Mouse (Mus musculus) MEL (cell line): ENCODE results near the gene Nanos2. TPM values are rescaled to one million over a fixed set of nuclear protein-coding genes. Genes with fewer than 3 reads are reported as not detected.

Source experiments
- DNase-seq: peaks from one replicate; pipeline ENCODE4 v3.0.0; 2011; ENCODE audit warnings: low read depth, low spot score
- H3K27ac ChIP-seq: 2 replicates; pipeline ENCODE4 v1.5.1; 2012; ENCODE audit warnings: low read depth, mild to moderate bottlenecking, control low read depth, low read length, moderate library complexity; ENCODE audit not compliant: control insufficient read depth
- H3K27me3 ChIP-seq, 2 experiments: fragments of 150-350 bp in 1 of 2; sonication (generic) in 1 of 2; 2 replicates each; pipeline ENCODE4 v1.6.1; 2012; ENCODE audit warnings: low read length in 2 of 2, mild to moderate bottlenecking in 2 of 2, improper control_type of control experiment in 1 of 2, moderate library complexity in 1 of 2; ENCODE audit not compliant: insufficient read depth in 2 of 2, control insufficient read depth in 1 of 2
- H3K36me3 ChIP-seq, 2 experiments: 2 replicates each; pipeline ENCODE4 v1.6.1; 2012 to 2014; ENCODE audit warnings: low read length in 2 of 2, improper control_type of control experiment in 1 of 2, inconsistent platforms in 1 of 2, mild to moderate bottlenecking in 1 of 2; ENCODE audit not compliant: insufficient read depth in 2 of 2, control insufficient read depth in 1 of 2
- H3K4me1 ChIP-seq, 2 experiments: fragments of 150-350 bp in 1 of 2; sonication (generic) in 1 of 2; 2 replicates each; pipeline ENCODE4 v1.6.1; 2012; ENCODE audit warnings: low read length in 2 of 2, improper control_type of control experiment in 1 of 2, mild to moderate bottlenecking in 1 of 2; ENCODE audit not compliant: insufficient read depth in 2 of 2, control insufficient read depth in 1 of 2
- H3K4me3 ChIP-seq, 2 experiments: fragments of 150-350 bp in 1 of 2; sonication (generic) in 1 of 2; 2 replicates each; pipeline ENCODE4 v1.5.1; 2012; ENCODE audit warnings: low read depth in 2 of 2, low read length in 2 of 2, mild to moderate bottlenecking in 2 of 2, moderate library complexity in 2 of 2, control low read depth in 1 of 2, improper control_type of control experiment in 1 of 2; ENCODE audit not compliant: control insufficient read depth in 1 of 2, insufficient read depth in 1 of 2
- H3K79me2 ChIP-seq: 2 replicates; pipeline ENCODE4 v1.6.1; 2012; ENCODE audit warnings: mild to moderate bottlenecking, low read length, moderate library complexity; ENCODE audit not compliant: control insufficient read depth, poor library complexity, insufficient read depth
- H3K9ac ChIP-seq: 2 replicates; pipeline ENCODE4 v1.6.1; 2012; ENCODE audit warnings: low read depth, mild to moderate bottlenecking, control low read depth, low read length, moderate library complexity; ENCODE audit not compliant: control insufficient read depth, poor library complexity, severe bottlenecking
- H3K9me3 ChIP-seq: fragments of 150-350 bp; sonication (generic); replicated peaks from 2 replicates; pipeline ENCODE4 v1.6.1; 2012; ENCODE audit warnings: mild to moderate bottlenecking, low read length, improper control_type of control experiment, moderate library complexity; ENCODE audit not compliant: insufficient read depth
- CHD1 ChIP-seq: IDR thresholded peaks from 2 replicates; pipeline ENCODE4 v1.6.1; 2012; ENCODE audit warnings: low read depth, mild to moderate bottlenecking, inconsistent platforms, low read length, improper control_type of control experiment
- CTCF ChIP-seq, 3 experiments: IDR thresholded peaks in 2 of 3; conservative IDR thresholded peaks in 1 of 3; 2 replicates each; pipeline ENCODE4 v1.5.1; 2011 to 2012; ENCODE audit warnings: low read length in 3 of 3, low read depth in 2 of 3, mild to moderate bottlenecking in 2 of 3, improper control_type of control experiment in 1 of 3, inconsistent platforms in 1 of 3, mixed read lengths in 1 of 3, moderate library complexity in 1 of 3; ENCODE audit not compliant: control insufficient read depth in 1 of 3, insufficient read depth in 1 of 3, poor library complexity in 1 of 3, severe bottlenecking in 1 of 3
- EP300 ChIP-seq, 2 experiments: IDR thresholded peaks; 2 replicates each; pipeline ENCODE4 v1.6.1; 2011; ENCODE audit warnings: improper control_type of control experiment in 2 of 2, low read length in 2 of 2, low read depth in 1 of 2, mild to moderate bottlenecking in 1 of 2
- ETS1 ChIP-seq: IDR thresholded peaks from 2 replicates; pipeline ENCODE4 v1.6.1; 2012; ENCODE audit warnings: low read depth, mild to moderate bottlenecking, inconsistent platforms, low read length, improper control_type of control experiment, moderate library complexity
- HCFC1 ChIP-seq: IDR thresholded peaks from 2 replicates; pipeline ENCODE4 v1.6.1; 2012; ENCODE audit warnings: low read depth, mild to moderate bottlenecking, inconsistent platforms, low read length, improper control_type of control experiment, moderate library complexity
- JUND ChIP-seq: IDR thresholded peaks from 2 replicates; pipeline ENCODE4 v1.6.1; 2011; ENCODE audit warnings: low read depth, mild to moderate bottlenecking, improper control_type of control experiment, low read length
- KAT2A ChIP-seq: conservative IDR thresholded peaks from 2 replicates; pipeline ENCODE4 v1.6.1; 2012; ENCODE audit warnings: low read depth, low read length, improper control_type of control experiment, inconsistent platforms
- MXI1 ChIP-seq: IDR thresholded peaks from 2 replicates; pipeline ENCODE4 v1.6.1; 2011; ENCODE audit warnings: mild to moderate bottlenecking, low read depth, low read length, improper control_type of control experiment
- NELFE ChIP-seq: IDR thresholded peaks from 2 replicates; pipeline ENCODE4 v1.6.1; 2011; ENCODE audit warnings: low read depth, low read length, improper control_type of control experiment
- POLR2AphosphoS2 ChIP-seq: IDR thresholded peaks from 2 replicates; pipeline ENCODE4 v1.6.1; 2011; ENCODE audit warnings: low read length, improper control_type of control experiment
- POLR2AphosphoS5 ChIP-seq: IDR thresholded peaks from 2 replicates; pipeline ENCODE4 v1.6.1; 2012; ENCODE audit warnings: low read depth, borderline replicate concordance, mild to moderate bottlenecking, inconsistent platforms, low read length, moderate library complexity, mixed read lengths
- RAD21 ChIP-seq: IDR thresholded peaks from 2 replicates; pipeline ENCODE4 v1.6.1; 2011; ENCODE audit warnings: mild to moderate bottlenecking, low read depth, low read length, improper control_type of control experiment
- SMC3 ChIP-seq: IDR thresholded peaks from 2 replicates; pipeline ENCODE4 v1.6.1; 2011; ENCODE audit warnings: low read depth, low read length, improper control_type of control experiment
- TAL1 ChIP-seq: IDR thresholded peaks from 2 replicates; pipeline ENCODE4 v1.6.1; 2012; ENCODE audit warnings: mild to moderate bottlenecking, inconsistent platforms, low read length, moderate library complexity, mixed read lengths
- TCF12 ChIP-seq: IDR thresholded peaks from 2 replicates; pipeline ENCODE4 v1.6.1; 2014; ENCODE audit warnings: low read depth, mild to moderate bottlenecking, inconsistent platforms, low read length, improper control_type of control experiment, moderate library complexity
- UBTF ChIP-seq: IDR thresholded peaks from 2 replicates; pipeline ENCODE4 v1.6.1; 2012; ENCODE audit warnings: low read depth, mild to moderate bottlenecking, inconsistent platforms, low read length, improper control_type of control experiment, moderate library complexity, borderline replicate concordance; ENCODE audit not compliant: insufficient read depth
- polyA plus RNA-seq, 2 experiments: library from polyadenylated mRNA; stranded (reverse) in 1 of 2; unstranded in 1 of 2; fragments of >175 nt in 1 of 2; fragments of >200 nt in 1 of 2; gene quantifications; 2 replicates each; pipeline versions ENCODE4 v1.2.1 to v1.2.4; 2012; ENCODE audit warnings: low replicate concordance in 2 of 2, low read depth in 1 of 2; ENCODE audit not compliant: insufficient read length in 2 of 2, insufficient read depth in 1 of 2, missing spikeins in 1 of 2
- total RNA-seq: library from RNA; depleted of rRNA; stranded (reverse); fragments of 300-350 nt; gene quantifications from 2 replicates; pipeline ENCODE4 v1.2.3, GENCODE M21; 2012

Gene Nanos2
- total and polyA plus RNA-seq, 3 experiments = not detected

DNA sequence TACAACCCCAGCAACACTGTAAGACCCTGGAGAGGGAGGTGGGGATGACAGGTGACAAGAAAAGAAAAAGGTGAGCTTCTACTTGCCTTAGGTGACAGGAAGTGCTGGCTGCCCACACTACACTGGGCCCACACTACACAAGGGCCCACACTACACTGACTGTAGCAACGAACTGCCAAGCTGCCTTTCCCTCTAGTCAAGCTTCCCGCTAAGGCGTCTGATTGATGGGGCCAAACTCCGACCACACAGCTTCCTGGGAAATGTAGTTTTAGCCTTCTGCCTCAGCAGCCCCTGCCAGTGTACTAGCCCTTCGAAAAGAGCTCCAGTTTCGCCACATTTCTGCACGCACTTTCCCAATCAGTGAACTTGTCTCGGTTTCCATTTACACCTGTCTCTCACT is 19.6 kb upstream of the Nanos2 start:
- Histone ChIP-seq H3K4me3 (no peak overlapping the region), H3K9ac (no peak overlapping the region), H3K4me1 (0 out of 4 replicates have a peak, but pooled peaks cover 0 to 5% of the 10 kb centered on the region in 2 experiments), H3K27me3 (peaks cover 8 to 15% of the 10 kb centered on the region in 2 experiments), H3K36me3 (no peaks in the 10 kb centered on the region), H3K79me2 (no peaks in the 10 kb centered on the region), H3K9me3 (no peaks in the 10 kb centered on the region), H3K27ac (no peak overlapping the region)
- no peak for DNase-seq
- TF ChIP-seq HCFC1 (peak; percentile 71), SMC3 (no peak)

DNA sequence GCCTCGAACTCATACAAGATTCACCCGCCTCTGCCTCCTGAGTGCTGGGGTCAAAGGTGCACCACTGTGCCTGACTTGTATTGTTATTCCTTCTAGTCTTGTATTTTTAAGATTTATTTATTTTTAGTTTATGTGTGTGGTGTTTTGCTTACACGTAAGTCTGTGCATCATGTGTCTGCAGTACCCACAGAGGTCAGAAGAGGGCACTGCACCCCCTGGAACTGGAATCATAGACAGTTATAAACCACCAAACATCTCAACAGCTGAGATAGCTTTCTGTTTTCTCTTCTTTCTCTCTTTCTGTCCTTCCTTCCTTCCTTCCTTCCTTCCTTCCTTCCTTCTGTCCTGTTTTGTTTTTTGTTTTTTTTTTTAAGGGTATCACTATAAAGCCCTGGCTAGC is 16.2 kb upstream of the Nanos2 start:
- no peak overlapping the region for H3K27ac ChIP-seq
- H3K9ac ChIP-seq = no peak overlapping the region
- H3K79me2 ChIP-seq = no peaks in the 10 kb centered on the region
- no peaks in the 10 kb centered on the region for H3K36me3 ChIP-seq
- no peak overlapping the region for H3K4me3 ChIP-seq
- no peaks in the 10 kb centered on the region for H3K4me1 ChIP-seq
- no peak for TF ChIP-seq CHD1
- TF ChIP-seq EP300 (IDR thresholded peaks at IDR 0.05; ENCODE audit: low read depth in 1 of 2, low read length in 2 of 2) = no peak
- TF ChIP-seq CTCF (IDR thresholded peaks at IDR 0.05 in 2 of 3, conservative IDR thresholded peaks at IDR 0.05 in 1 of 3; ENCODE audit: control insufficient read depth in 1 of 3, insufficient read depth in 1 of 3, low read depth in 2 of 3, low read length in 3 of 3, poor library complexity in 1 of 3, severe bottlenecking in 1 of 3) = peak; percentile 38 to 47 (median 41); a peak in 5 of 6 replicates
- peak; percentile 44 for TF ChIP-seq RAD21
- no peak for TF ChIP-seq NELFE
- peak; percentile 34 for TF ChIP-seq SMC3
- no peak for TF ChIP-seq ETS1
- TF ChIP-seq KAT2A = no peak
- no peak for TF ChIP-seq MXI1
- TF ChIP-seq POLR2AphosphoS5 = no peak
- TF ChIP-seq, all 39 proteins: peak for 3
- no peaks in the 10 kb centered on the region for H3K9me3 ChIP-seq
- DNase-seq = peak; percentile 48
- H3K27me3 ChIP-seq = peaks cover 15 to 18% of the 10 kb centered on the region in 2 experiments

DNA sequence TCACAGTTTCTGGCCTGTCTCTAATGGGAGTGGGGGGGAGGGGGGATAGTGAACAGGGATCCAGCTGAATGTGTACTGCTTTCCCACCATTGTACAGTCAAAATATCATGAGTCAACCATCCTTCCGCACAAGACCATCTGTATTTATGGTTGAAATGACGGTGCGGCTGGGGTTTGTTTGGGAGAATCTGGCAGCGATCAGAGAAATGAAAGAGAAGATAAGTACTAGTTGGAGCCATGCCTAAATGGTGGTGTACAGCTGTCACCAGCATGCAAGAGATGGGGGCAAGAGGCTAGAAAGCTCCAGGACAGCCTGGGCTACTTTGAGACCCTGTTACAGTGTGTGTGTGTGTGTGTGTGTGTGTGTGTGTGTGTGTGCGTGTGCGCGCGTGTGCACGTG is 8.8 kb upstream of the Nanos2 start:
- H3K9ac ChIP-seq = no peak overlapping the region
- TF ChIP-seq UBTF = no peak
- no peak for TF ChIP-seq POLR2AphosphoS2
- TF ChIP-seq JUND = no peak
- no peak for TF ChIP-seq TCF12
- no peak for TF ChIP-seq TAL1
- no peak for TF ChIP-seq HCFC1
- no peak for TF ChIP-seq RAD21
- TF ChIP-seq ETS1 = peak; percentile 34; the same call in 1 of the 2 replicates
- TF ChIP-seq KAT2A = no peak
- H3K4me3 ChIP-seq = no peak overlapping the region
- peaks cover 9 to 18% of the 10 kb centered on the region in 2 experiments for H3K27me3 ChIP-seq
- no peak overlapping the region for H3K27ac ChIP-seq
- DNase-seq = peak; percentile 44
- no peaks in the 10 kb centered on the region for H3K36me3 ChIP-seq
- H3K4me1 ChIP-seq = 0 out of 4 replicates have a peak, but pooled peaks cover 0 to 3% of the 10 kb centered on the region in 2 experiments
- no peaks in the 10 kb centered on the region for H3K79me2 ChIP-seq
- H3K9me3 ChIP-seq = no peaks in the 10 kb centered on the region
